Mouse (Mus musculus) E14TG2a.4 (cell line): ENCODE measurements around the gene Haus6.
"Not testable (repeated sequence)": the region's sequence is repeated elsewhere in the genome, so short reads cannot be mapped to it uniquely, and the experiment has no call there.

Experiments
- H3K27me3 ChIP-seq: 2 replicates; pipeline ENCODE4 v1.6.1; 2014; ENCODE audit warnings: low read length, control low read depth; ENCODE audit not compliant: insufficient read depth
- H3K36me3 ChIP-seq: 2 replicates; pipeline ENCODE4 v1.6.1; 2014; ENCODE audit warnings: low read length, control low read depth; ENCODE audit not compliant: insufficient read depth
- H3K4me1 ChIP-seq: replicated peaks from 2 replicates; pipeline ENCODE4 v1.6.1; 2014; ENCODE audit warnings: low read depth, low read length, control low read depth
- H3K4me3 ChIP-seq: replicated peaks from 2 replicates; pipeline ENCODE4 v1.5.1; 2014; ENCODE audit warnings: mild to moderate bottlenecking, low read length
- H3K9me3 ChIP-seq: 2 replicates; pipeline ENCODE4 v1.6.1; 2014; ENCODE audit warnings: low read length, control low read depth
- CTCF ChIP-seq: conservative IDR thresholded peaks from 2 replicates; pipeline ENCODE4 v1.5.1; 2014; ENCODE audit warnings: low read length
- NANOG ChIP-seq: IDR thresholded peaks from 2 replicates; pipeline ENCODE4 v1.6.1; 2014; ENCODE audit warnings: borderline replicate concordance, low read length, mixed read lengths
- POU5F1 ChIP-seq: IDR thresholded peaks from 2 replicates; pipeline ENCODE4 v1.6.1; 2014; ENCODE audit warnings: low read length, borderline replicate concordance

Gene Haus6

DNA sequence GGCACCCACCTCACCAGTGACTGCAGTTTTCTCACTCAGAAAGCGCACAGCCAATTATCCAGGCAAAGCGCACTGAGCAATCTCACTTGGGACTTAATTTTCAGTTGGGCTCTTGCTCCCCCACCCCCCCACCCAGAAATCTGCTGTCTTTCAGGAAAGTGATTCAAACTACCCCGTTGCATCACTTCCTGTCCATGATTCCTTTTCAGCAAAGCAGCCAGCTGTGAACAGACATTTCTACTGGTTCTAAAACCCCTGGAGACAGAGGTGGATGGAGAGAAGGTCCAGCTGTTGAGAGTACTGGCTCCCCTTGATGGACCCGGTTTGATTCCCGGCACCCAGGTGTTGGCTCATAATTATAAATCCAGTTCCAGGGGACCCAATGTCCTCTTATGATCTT, 13.6 kb upstream of the Haus6 start:
- no peaks in the 10 kb centered on the region for H3K4me1 ChIP-seq
- H3K36me3 ChIP-seq: no peaks in the 10 kb centered on the region
- H3K27me3 ChIP-seq: no peaks in the 10 kb centered on the region
- TF ChIP-seq NANOG: no peak
- H3K4me3 ChIP-seq: no peak overlapping the region
- no peaks in the 10 kb centered on the region for H3K9me3 ChIP-seq

- not testable (repeated sequence) for H3K4me1 ChIP-seq, H3K27me3 ChIP-seq, H3K9me3 ChIP-seq, H3K36me3 ChIP-seq, H3K4me3 ChIP-seq
- 0 out of 2 replicates have a peak, but pooled peaks have one; percentile 9 for TF ChIP-seq CTCF
These were observed 10.7 kb upstream of the Haus6 start for GRCm38 (mm10) chr4:86622532-86622931.

GRCm38 (mm10) chr4:86622116-86622515, 10.3 kb upstream of the Haus6 start:
- no peaks in the 10 kb centered on the region for H3K4me1 ChIP-seq
- TF ChIP-seq CTCF (no peak), NANOG (no peak), POU5F1 (no peak)
- H3K4me3 ChIP-seq: no peak overlapping the region
- H3K36me3 ChIP-seq: no peaks in the 10 kb centered on the region
- H3K27me3 ChIP-seq: no peaks in the 10 kb centered on the region
- no peaks in the 10 kb centered on the region for H3K9me3 ChIP-seq

DNA sequence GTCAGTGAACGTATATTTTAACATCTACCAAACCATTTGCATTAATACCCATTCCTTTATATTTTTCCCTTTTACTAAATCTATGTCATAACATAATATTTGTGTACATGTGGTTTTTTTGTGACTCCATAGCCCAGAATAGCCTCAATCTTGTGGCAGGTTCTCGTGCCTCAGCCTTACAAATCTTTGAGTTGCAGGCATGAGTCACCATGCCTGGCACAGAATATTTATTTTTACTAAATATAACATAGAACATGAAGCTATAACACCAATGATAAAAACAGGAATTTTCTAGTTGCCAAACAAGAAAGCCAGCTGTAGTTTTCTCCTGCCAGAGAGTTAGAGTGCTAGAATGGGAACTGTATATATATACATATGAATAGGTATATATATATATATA, 8.7 kb upstream of the Haus6 start:
- TF ChIP-seq NANOG: no peak
- TF ChIP-seq CTCF: no peak
- no peak for TF ChIP-seq POU5F1
- no peaks in the 10 kb centered on the region for H3K27me3 ChIP-seq
- H3K4me3 ChIP-seq: no peak overlapping the region
- H3K36me3 ChIP-seq: no peaks in the 10 kb centered on the region
- no peaks in the 10 kb centered on the region for H3K4me1 ChIP-seq
- no peaks in the 10 kb centered on the region for H3K9me3 ChIP-seq

DNA sequence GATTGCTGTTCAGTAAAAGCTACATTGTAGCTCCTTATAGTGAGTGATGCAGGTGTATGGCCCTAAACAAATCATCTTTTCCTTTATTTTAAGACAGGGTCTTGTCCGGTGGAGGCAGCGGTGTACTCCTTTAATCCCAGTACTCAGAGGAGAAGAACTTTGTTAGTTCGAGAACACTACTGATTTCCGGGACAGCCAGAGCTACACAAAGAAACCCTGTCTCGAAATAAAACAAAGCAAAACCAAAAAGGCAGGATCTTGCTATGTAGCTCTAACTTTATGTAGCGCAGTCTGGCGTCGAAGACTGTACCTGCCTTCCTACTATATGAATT, 400 bp upstream of the Haus6 start:
- no peaks in the 10 kb centered on the region for H3K27me3 ChIP-seq
- peaks cover 19% of the 10 kb centered on the region for H3K36me3 ChIP-seq
- peaks cover 38% of the 10 kb centered on the region for H3K4me1 ChIP-seq
- TF ChIP-seq NANOG (no peak), CTCF (no peak), POU5F1 (no peak)
- H3K4me3 ChIP-seq: peak overlapping the region; percentile 97
- no peaks in the 10 kb centered on the region for H3K9me3 ChIP-seq

DNA sequence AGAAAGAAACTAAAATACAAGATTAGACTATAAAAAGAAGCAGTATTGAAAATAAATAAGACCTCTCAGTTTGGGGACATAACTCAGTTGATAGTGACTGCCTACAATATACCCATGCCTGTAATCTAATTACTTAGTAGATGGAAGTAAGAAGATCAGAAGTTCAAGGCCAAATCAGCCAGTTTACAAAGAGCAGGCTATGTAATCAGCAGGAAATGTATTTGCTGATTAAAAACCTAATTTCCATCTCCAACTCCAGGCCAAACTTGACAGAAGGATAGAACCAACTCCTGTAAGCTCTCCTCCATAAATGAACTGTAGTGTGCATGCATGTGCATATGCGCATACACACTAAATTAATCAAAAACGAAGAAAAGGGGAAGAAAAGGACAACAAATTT, 20.6 kb downstream of the Haus6 start:
- no peak overlapping the region for H3K4me3 ChIP-seq
- no peaks in the 10 kb centered on the region for H3K27me3 ChIP-seq

DNA sequence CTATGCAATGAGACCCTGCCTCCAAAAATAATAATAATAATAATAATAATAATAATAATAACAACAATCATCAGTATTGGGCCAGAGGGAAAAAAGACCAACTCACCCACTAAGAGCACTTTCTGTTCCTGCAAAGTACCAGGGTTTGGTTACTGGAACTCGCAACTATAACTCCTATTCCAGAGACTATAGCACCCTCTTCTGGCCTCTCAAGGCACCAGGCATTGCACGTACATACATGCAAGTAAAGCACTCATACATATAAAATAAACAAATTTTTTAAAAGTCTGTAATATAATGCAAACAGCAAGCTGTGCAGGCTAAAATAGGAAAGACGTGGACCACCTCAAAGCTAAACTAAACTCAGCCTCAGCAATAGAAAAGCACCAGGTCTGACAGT, 23.6 kb downstream of the Haus6 start:
- Histone ChIP-seq H3K36me3 (peaks cover 95% of the 10 kb centered on the region), H3K9me3 (no peaks in the 10 kb centered on the region), H3K4me1 (no peaks in the 10 kb centered on the region), H3K4me3 (no peak overlapping the region), H3K27me3 (no peaks in the 10 kb centered on the region)
- TF ChIP-seq POU5F1: no peak
- peak; percentile 46 for TF ChIP-seq CTCF
- TF ChIP-seq NANOG: no peak

More for the DNA sequence above, 20.6 kb downstream of the Haus6 start:
- peaks cover 93% of the 10 kb centered on the region for H3K36me3 ChIP-seq
- no peaks in the 10 kb centered on the region for H3K9me3 ChIP-seq
- no peak for TF ChIP-seq NANOG
- no peak; the same call in 1 of the 2 replicates for TF ChIP-seq POU5F1
- TF ChIP-seq CTCF: no peak
- 0 out of 2 replicates have a peak, but pooled peaks cover under 1% of the 10 kb centered on the region for H3K4me1 ChIP-seq

- no peaks in the 10 kb centered on the region for H3K9me3 ChIP-seq
- TF ChIP-seq NANOG: no peak
- no peak for TF ChIP-seq CTCF
- TF ChIP-seq POU5F1: no peak
- H3K27me3 ChIP-seq: no peaks in the 10 kb centered on the region
- H3K4me3 ChIP-seq: no peak overlapping the region
- peaks cover 26% of the 10 kb centered on the region for H3K4me1 ChIP-seq
- H3K36me3 ChIP-seq: peaks cover 87% of the 10 kb centered on the region
These were observed 31.3 kb downstream of the Haus6 start for GRCm38 (mm10) chr4:86580591-86580990.

DNA sequence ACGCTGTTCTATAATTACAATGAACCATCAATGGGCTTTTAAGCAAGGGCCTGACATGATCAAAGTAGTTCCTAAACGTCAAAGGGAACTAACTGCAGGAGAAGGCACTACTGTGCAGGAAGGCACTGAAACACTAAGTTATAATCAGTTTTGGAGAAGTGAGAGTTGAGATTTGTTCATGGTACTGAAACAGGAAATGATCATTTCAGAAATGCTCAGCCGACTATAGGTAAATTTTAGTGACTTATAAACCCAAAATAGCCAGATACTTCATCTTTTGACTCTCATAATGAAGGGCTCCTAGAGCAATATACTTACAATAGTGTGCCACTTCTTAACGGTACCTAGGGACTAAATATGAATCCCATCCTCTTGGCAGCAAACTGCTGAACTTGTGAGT, 31.8 kb downstream of the Haus6 start:
- TF ChIP-seq POU5F1: no peak
- TF ChIP-seq NANOG: no peak
- no peak for TF ChIP-seq CTCF
- Histone ChIP-seq H3K4me1 (peaks cover 27% of the 10 kb centered on the region), H3K4me3 (no peak overlapping the region), H3K36me3 (peaks cover 82% of the 10 kb centered on the region), H3K27me3 (no peaks in the 10 kb centered on the region), H3K9me3 (no peaks in the 10 kb centered on the region)
